Mouse (Mus musculus): ENCODE results near the gene Os9. TPM values are rescaled to one million over a fixed set of nuclear protein-coding genes. Genes with fewer than 3 reads are reported as not detected.
"Not testable (repeated sequence)": the region's sequence is repeated elsewhere in the genome, so short reads cannot be mapped to it uniquely, and the experiment has no call there.

Gene Os9
- polyA plus RNA-seq, 1 experiment = 108 TPM

DNA sequence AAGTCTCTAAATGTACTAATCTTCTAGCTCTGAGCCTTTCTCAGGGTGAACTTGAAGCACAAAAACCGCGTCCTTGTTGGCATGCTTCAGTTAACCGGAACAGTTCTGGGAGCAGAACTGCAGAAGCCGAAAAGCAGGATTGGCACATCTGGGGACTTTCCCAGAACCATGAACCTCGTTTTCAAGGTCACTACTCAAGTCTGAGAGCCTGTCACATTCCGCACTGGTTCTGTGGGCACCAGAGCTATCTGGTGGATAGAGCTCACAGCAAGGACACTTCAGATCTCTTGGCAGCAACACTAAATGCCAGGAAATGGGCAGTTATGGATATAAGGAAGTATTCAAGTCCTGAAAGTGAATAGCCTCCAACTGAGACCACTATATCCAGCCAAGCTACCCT, 26.2 kb upstream of the Os9 start:
- no peak for DNase-seq (ENCODE audit: extremely low spot score in 1 of 2, low spot score in 1 of 2)

DNA sequence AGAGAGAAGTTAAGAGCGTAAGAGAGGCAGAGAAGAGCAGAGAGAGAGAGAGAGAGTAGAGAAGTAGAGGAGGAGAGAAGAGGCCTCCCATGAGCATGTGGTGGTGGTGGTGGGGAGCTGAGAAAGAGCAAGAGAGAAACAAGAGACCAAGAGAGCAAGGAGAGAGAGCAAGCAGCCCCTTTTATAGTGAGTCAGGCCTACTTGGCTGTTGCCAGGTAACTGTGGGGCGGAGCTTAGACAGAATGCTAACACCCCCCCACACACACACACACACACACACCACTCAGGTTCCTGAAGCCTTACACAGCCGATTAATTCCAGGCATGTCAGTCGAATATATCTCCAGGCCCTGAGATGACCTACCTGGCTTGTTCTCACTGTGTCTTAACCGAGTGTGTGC, 24.4 kb upstream of the Os9 start:
- DNase-seq (ENCODE audit: extremely low spot score in 1 of 2, low spot score in 1 of 2) = no peak

DNA sequence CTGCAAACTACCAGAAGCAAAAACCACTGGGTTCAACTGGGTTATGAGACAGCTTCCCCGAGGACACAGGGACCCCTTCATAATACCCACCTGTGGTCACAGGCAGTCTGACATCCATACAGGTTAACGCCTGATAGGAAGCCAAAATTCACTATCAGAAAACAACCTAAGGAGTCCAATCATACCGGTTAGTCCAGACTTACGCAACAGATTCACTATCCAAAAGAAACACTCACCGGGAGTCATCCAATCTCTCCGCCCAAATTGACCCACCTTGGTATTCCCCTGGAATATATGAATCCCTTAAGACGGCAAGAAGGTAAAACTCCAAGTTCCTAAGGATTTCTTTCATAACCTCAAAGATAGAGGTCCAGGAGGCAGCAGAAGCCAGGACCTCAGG, 23.6 kb upstream of the Os9 start:
- DNase-seq (ENCODE audit: extremely low spot score in 1 of 2, low spot score in 1 of 2) = no peak

DNA sequence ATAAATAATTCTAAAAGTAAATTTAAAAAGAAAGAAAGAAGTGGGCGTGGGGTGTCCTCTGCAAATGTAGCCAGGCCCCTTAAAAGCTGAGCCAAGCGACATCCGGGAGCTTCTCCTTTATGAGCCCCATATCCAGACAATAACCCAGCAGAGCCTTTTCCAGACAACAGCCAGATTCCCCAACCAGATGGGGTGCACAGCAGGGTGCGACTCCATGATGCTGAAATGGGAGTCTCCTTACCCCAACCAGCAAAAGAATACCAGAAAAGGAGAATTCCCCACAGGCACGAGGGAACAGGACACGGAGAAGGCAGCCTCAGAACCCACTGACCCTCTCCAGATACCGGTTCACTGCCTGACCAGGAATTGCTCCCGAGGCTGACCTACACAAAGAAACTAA, 22.3 kb upstream of the Os9 start:
- no peak for DNase-seq (ENCODE audit: extremely low spot score in 1 of 2, low spot score in 1 of 2)

DNA sequence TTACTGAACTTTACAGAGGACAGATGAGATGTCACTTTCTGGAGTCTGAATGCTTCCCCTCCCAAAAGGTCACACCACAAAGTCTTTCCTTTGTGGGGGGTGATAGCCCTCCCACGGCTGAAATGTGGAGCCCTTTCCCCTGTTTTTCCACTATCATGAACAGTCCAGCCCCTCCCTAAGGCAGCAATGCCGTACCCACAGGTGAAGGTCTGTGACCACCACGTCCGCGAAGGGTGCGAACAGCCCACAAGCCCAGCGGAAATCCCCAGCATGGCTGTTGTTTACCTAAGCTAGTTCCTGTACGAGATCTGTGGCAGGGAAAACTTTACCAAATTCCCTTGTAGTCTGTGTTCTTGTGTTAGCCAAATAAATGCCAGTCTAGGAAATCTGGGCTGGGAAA, 20.6 kb upstream of the Os9 start:
- DNase-seq (ENCODE audit: extremely low spot score in 1 of 2, low spot score in 1 of 2) = no peak

DNA sequence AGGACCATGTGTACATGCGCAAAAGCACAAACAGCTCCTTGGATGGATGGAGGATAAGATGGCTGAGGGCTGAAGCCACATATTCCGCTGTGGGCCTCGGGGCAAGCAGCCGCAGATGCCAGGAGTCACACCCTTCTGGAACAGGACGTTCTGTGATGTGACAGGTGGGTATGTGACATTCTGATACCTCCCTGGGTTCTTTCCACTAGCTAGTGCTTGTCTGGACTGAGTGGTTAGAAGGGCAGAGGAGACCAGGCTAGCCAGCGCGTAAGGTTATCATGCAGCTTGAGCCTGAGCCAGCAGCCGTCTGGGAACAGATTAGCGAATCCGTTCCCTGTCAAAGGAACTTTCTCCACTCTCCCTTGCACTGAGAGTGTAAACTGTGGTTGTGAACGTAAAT, 20.0 kb upstream of the Os9 start:
- no peak for DNase-seq (ENCODE audit: extremely low spot score in 1 of 2, low spot score in 1 of 2)

DNA sequence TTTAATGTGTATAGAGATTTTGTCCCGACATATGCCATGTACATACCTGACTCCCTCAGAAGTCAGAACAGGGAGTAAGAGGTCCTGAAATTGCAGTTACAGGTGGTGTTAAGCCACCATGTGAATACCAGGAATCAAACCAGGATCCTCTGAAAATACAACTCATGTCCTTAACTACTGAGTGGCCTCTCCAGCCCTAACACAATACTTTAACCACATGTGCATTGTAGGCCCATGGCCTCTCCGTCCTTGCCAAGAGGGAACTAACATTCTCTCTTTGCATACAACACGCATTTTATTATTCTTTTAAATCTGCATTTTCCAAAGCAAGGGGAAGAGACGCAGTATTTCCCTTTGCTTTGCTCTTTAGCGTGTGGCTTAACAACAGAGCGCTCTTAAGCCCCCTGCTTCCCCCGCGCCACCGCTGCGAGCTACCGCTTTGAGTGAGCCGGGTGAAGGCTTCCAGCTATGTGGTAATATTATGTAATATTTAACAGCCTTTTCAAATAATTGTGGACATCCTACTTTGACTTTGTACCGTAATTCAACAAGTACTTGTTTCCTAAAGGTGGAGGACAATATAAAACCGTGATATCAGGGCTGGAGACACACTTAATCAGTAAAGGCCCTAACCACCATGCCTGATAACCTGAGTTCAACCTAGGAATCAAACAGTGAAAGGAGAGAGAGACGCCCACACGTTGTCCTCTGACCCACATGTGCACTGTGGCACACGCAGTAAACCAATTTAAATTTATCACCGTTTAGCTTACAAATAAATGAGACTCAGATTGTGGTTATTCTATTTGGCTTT, 17.6 kb upstream of the Os9 start:
- DNase-seq (ENCODE audit: extremely low spot score in 1 of 2, low spot score in 1 of 2) = no peak

DNA sequence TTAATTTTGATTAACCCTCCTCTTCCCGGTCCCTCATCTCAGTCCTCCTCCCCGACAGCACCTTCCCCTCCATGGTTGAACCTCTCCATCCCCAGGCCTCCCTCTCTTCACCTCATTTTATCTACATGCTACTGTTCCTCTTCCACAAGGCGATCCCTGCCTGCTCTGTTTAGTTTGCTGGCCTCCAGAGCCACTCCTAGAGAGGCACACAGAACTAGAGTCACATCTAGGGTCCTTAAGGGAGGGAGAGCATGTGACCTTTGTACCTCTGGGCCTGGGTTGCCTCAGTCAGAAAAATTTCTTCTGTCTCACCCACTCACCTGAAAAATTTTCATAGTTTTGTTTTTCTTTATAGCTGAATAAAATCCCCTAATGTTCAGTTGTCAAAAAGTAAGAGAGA, 17.0 kb upstream of the Os9 start:
- no peak for DNase-seq (ENCODE audit: extremely low spot score in 1 of 2, low spot score in 1 of 2)

DNA sequence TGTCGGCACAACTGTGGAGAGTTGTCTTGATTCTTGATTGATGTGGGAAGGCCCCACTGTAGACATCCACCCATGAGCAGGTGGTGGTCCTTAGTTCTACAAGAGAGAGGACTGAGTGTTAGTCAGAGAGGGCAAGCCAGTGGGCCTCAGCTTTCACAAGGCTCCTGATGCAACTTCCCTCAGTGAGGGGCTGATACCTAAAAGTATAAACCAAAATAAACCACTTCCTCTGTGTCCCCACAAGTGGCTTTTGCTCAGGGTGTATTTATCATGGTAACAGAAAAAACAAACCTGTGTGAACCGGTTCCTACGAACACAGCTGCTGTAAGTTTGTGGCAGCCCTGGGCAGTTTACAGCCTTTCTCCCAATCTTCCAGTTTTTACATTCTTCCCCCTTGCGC, 15.6 kb upstream of the Os9 start:
- DNase-seq (ENCODE audit: extremely low spot score in 1 of 2, low spot score in 1 of 2) = no peak

DNA sequence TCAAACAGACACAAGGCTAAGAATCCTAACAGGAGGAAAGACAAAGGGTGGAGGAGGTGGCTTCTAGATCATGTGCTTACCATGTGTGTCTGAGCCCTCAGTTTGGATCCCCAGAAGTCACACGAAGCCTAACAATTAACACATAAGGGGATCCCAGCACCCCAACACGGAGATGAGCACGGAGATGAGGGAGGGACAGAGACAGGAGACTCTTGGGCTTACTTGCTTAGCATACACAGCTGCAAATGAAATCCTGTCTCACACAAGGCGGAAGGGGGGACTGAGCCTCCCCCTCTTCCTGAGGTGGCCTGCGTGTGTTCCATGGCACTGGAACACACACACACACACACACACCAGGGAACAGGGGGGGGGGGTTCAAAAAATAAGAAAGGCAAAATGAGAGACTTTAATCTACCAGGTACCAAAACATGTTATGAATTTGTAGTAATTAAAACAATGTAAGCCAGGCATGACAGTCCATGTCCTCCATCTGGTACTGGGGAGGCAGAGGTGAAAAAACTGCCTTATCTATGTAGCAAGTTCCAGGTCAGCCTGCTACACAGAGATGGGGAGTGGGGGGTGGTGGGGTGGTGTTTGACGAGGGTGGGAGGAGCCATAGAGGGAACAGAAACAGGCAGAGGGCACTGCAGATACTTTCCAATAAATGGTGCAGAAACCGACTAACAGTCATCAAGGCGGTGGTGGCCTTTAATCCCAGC, 14.3 kb upstream of the Os9 start:
- no peak for DNase-seq (ENCODE audit: extremely low spot score in 1 of 2, low spot score in 1 of 2)

DNA sequence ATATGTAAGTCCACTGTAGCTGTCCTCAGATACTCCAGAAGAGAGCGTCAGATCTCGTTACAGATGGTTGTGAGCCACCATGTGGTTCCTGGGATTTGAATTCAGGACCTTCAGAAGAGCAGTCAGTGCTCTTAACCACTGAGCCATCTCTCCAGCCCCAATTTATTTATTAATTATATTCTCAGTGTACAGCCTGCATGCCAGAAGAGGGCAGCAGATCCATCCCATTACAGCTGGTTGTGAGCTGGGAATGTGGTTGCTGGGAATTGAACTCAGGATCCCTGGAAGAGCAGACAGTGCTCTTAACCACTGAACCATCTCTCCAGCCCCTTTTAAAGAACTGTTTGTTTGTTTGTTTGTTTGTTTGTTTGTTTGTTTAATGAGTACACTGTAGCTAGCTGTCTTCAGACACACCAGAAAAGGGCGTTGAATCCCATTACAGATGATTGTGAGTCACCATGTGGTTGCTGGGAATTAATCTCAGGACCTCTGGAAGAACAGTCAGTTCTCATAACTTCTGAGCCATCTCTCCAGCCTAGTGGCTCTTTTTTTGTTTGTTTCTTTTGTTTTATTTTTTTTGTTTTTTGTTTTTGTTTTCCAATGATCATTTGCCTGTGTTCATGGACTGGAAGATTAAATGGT, 13.6 kb upstream of the Os9 start:
- DNase-seq (ENCODE audit: extremely low spot score in 1 of 2, low spot score in 1 of 2) = not testable (repeated sequence)

DNA sequence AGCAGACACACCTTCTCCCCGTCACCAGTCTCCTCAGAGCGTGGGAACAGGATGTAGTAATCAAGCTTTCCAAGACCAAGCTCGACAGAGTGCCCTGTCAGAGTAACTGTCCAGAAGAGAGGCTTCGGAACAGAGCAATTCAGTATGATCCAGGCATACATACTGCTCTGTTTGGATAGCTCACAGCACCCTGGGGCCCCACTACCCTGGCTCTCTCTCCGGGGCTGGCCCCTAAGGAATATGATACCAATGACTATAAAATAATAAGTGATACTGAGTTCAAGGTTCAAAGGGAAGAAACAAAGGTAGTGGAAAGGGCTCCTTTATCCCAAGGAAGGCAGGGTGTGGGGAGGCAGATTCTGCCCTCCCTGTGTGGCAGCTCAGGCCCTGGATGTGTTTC, 11.5 kb upstream of the Os9 start:
- DNase-seq (ENCODE audit: extremely low spot score in 1 of 2, low spot score in 1 of 2) = no peak

DNA sequence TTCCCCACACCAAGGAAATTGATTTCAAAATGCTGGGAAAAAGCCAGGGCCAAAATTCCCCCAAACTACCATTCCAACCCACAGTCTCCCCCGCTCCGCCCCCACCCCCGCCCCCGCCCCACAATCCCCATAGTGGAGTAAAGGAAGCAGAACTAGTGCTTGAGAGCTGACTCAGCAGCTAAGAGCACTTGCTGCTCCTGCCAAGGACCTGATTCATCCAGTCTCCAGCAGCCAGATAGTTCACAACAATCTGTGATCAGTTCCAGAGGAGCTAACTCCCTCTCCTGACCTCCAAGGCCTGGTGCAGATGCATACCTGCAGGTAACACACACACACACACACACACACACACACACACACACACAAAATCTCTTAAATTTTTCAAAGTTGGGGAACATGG, 8.5 kb upstream of the Os9 start:
- no peak for DNase-seq (ENCODE audit: extremely low spot score in 1 of 2, low spot score in 1 of 2)

DNA sequence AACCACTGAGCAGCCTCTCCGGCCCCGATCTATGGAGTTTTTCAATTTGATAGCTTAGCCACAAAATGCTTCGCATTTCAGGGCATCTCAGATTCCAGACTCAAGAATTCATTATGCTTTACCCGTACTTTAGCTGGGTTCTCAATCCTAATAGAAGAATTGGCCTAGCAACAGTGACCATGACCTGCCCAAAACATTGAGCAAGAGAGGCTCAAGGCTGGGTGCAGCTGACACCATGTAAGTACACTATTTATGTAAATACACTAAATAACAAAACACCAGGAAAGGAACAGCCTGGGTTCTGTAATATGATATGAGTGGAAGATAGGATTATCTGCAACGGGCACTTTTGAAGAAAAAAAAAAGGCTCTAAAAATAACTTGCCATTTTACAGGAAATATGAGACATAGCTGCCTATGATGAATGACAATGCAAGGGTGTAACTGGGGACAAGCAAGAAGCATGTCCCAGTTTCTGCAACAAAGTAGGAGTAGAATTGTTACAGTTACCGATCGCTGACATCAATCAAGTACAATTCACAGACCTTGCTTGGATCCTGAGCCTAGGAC, 6.9 kb upstream of the Os9 start:
- no peak for DNase-seq (ENCODE audit: extremely low spot score in 1 of 2, low spot score in 1 of 2)

DNA sequence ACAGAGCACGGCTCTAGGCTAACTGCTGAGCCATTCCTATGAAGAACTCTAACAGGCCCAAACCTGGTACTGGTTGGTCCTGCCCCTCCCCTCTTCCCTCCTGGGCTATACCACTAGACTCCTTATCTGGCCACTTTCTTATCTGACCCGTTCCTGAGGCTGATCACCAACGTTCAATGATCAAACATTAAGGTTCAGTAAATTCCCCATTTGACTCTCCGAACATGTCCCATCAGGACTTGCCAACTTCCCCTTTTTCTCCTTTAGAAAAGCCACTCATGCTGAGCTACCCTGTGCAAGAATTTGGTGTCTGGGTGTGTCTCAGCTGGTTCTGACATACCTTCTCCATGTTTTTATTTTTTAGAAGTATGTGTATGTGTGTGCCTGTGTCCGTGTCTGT, 5.6 kb upstream of the Os9 start:
- no peak for DNase-seq (ENCODE audit: extremely low spot score in 1 of 2, low spot score in 1 of 2)

DNA sequence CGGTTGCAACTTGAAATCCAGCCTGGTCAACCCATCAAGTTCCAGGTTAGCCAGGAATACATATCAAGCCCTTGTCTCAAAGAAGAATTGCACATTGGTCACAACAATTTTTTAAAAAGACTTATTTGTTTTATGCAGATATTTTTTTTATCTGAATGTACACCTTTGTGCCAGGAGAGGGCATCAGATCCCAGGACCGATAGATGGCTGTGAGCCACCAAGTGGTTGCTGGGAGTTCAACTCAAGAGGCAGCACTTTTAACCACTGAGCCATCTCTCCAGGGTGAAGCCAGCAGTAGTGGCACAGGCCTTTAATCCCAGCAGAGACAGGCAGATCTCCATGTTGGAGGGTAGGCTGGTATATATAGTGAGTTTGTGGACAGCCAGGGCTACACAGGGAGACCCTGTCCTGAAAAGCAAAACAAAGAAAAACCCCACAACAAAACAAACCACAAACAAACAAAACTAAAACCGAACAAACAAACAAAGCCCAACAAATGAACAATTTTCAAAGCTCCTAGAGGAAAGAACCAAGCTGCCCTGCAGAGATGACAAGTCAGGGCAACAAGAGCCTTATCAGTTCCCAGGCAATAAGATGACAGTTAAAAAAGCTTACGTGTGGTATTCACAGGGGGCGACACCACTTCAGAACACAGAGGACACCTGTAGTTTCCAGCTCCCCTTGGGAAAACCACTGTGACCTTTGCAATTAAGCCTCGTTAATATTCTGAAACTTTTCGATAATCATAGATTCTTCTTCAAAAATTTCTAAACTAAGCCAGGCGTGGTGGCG, 4.5 kb upstream of the Os9 start:
- peak in 1 of 2 experiments; percentile 52 for DNase-seq (ENCODE audit: extremely low spot score in 1 of 2, low spot score in 1 of 2)

DNA sequence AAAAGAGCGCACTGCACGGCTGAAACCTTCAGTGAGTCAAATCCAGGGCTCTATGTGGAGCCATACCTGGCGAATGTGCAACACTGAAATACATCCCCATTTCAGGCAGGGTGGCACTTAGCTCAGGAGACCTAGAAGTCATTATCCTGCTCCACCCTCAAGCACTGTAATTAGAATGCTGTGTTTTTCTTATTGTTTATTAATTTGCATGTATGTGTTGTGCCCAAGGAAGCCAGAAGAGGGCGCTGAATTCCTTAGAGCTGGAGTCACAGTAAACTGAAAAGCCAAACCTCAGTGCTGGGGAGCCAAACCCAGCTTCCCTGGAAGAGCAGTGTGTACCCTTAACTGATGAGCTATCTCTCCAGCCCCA, 2.5 kb upstream of the Os9 start:
- DNase-seq (ENCODE audit: extremely low spot score in 1 of 2, low spot score in 1 of 2) = peak; percentile 47 to 93

DNA sequence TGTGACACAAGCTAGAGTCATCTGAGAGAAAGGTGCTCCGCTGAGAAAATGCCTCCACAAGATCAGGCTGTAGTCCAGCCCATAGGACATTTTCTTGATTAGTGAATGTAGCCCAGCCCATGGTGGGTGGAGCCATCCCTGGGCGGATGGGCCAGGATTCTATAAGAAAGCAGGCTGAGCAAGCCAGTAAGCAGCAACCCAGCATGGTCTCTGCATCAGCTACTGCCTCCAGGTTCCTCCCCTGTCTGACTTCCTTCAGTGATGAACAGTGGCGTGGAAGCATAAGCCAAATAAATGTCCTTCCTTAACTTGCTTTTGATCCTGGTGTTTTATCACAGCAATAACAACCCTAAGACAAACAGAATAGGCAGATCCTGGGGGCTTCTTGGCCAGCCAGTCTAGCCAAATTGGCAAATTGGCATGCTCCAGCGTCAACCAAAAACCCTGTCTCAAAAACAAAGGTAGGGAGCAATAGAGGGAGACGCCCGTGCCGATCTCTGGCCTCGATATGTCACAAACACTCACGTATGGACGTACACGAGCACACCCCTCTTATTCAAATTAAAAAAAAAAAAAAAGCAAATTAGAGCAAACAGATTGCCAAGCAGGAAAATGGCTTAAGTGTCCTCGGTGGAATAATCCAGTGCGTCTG, 2.0 kb upstream of the Os9 start:
- peak in 1 of 2 experiments; percentile 75 for DNase-seq (ENCODE audit: extremely low spot score in 1 of 2, low spot score in 1 of 2)

DNA sequence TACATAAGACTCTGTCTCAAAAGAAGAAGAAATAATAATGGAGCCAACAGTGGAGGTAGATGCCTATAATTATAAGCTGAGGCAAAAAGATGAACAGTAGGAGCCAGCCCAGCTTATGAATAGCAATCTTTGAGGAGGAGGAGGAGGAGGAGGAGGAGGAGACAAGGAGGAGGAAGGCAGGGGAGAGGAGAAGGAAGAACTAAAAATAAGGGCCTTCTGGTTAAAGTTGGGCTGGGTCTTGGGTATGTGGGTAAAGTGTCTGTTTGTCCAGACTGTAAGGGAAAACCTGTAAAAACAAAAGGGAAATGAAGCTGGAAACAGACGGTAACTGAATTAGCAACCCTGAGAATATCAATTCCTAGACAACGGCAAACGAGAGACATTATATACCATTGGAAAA, 1.1 kb upstream of the Os9 start:
- no peak for DNase-seq (ENCODE audit: extremely low spot score in 1 of 2, low spot score in 1 of 2)
